Mouse (Mus musculus) ES-Bruce4 (cell line): ENCODE measurements at regions not wholly inside any gene's neighbourhood (a gene's known extent, or its start where the extent isn't known, plus 50 kb on each side); places are given as distances from the start of the nearest gene placed in this dataset.

Source experiments
- CTCF ChIP-seq: IDR thresholded peaks from one replicate; pipeline ENCODE4 v1.8.1; 2011; ENCODE audit warnings: low read depth, low read length
- EP300 ChIP-seq: IDR thresholded peaks from 2 replicates; pipeline ENCODE4 v1.6.1; 2011; ENCODE audit warnings: low read depth, low read length; ENCODE audit not compliant: insufficient read depth
- POLR2A ChIP-seq: IDR thresholded peaks from one replicate; pipeline ENCODE4 v1.8.1; 2011; ENCODE audit warnings: low read length; ENCODE audit not compliant: insufficient read depth

DNA sequence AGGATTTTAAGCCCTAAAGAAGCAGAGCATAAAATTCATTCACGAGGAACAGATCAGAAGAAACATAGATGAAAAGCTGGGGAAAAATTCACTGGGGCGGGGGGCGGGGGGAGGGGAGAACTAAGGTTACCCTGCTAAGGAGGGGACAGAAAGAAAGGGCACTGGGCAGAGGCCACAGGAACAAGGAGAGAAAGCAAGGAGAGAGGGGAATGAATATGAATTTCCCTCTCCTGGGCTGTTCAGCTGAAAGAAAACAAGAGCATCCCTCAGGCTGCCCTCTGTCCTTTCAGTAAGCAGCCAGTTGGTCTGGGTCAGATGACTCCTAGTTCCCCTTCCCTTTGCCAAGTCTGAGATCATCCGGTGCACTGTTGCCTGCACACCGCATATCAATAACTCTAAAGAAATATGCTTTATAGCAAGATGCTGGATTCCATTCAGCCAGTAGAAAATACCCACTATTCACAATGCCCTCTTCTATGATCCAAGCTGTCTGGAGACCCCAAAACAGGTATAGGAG, 467.7 kb upstream of the Rag2 start:
- no peak for TF ChIP-seq CTCF
- TF ChIP-seq EP300: no peak
- TF ChIP-seq POLR2A: no peak
